Mouse (Mus musculus) embryonic facial prominence, embryonic 11.5 days (tissue): Measurements from ENCODE around the gene Lzts2. TPM values are rescaled to one million over a fixed set of nuclear protein-coding genes. Genes with fewer than 3 reads are reported as not detected.

ENCODE experiments used
- ATAC-seq: fragments of 200-750 bp; cut with Nextera tagmentation; replicated peaks from 2 replicates; pipeline ENCODE4 v1.8.0; 2017; ENCODE audit warnings: low read depth; ENCODE audit not compliant: insufficient number of reproducible peaks, low FRiP score, low TSS enrichment
- DNase-seq: peaks from one replicate; pipeline ENCODE4 v3.0.0-alpha.2; 2015; ENCODE audit warnings: low spot score
- H3K27ac ChIP-seq: fragments of 300-500 bp; sonication (generic); replicated peaks from 2 replicates; pipeline ENCODE4 v1.5.1; 2014; ENCODE audit warnings: mild to moderate bottlenecking, low read depth, low read length, control low read depth
- H3K27me3 ChIP-seq: fragments of 300-500 bp; sonication (generic); 2 replicates; pipeline ENCODE4 v1.6.1; 2014; ENCODE audit warnings: mild to moderate bottlenecking, low read length, moderate library complexity, mixed read lengths; ENCODE audit not compliant: control insufficient read depth, insufficient read depth
- H3K36me3 ChIP-seq: fragments of 300-500 bp; sonication (generic); replicated peaks from 2 replicates; pipeline ENCODE4 v1.6.1; 2014; ENCODE audit warnings: low read depth, mild to moderate bottlenecking, low read length, moderate library complexity, mixed read lengths; ENCODE audit not compliant: control insufficient read depth, insufficient read depth
- H3K4me1 ChIP-seq: fragments of 300-500 bp; sonication (generic); 2 replicates; pipeline ENCODE4 v1.6.1; 2014; ENCODE audit warnings: low read length, mixed read lengths; ENCODE audit not compliant: control insufficient read depth, insufficient read depth
- H3K4me2 ChIP-seq: fragments of 300-500 bp; sonication (generic); 2 replicates; pipeline ENCODE4 v1.6.1; 2014; ENCODE audit warnings: low read depth, mild to moderate bottlenecking, control low read depth, low read length, moderate library complexity
- H3K4me3 ChIP-seq: fragments of 300-500 bp; sonication (generic); 2 replicates; pipeline ENCODE4 v1.5.1; 2014; ENCODE audit warnings: low read depth, low read length, control low read depth
- H3K9ac ChIP-seq: fragments of 300-500 bp; sonication (generic); replicated peaks from 2 replicates; pipeline ENCODE4 v1.6.1; 2014; ENCODE audit warnings: mild to moderate bottlenecking, control low read depth, low read length
- H3K9me3 ChIP-seq: fragments of 300-500 bp; sonication (generic); replicated peaks from 2 replicates; pipeline ENCODE4 v1.6.1; 2016; ENCODE audit warnings: mild to moderate bottlenecking, low read length, inconsistent platforms, mixed read lengths; ENCODE audit not compliant: control insufficient read depth
- WGBS: fragments of 180-500 bp; shearing (Covaris S2); extraction: QIAGEN DNeasy Blood & Tissue Kit; methylation state at CpG from one replicate; pipeline ENCODE4 v1.1.7; 2014; 5-methylcytosine and 5-hydroxymethylcytosine counted together
- polyA plus RNA-seq: library from polyadenylated mRNA; unstranded; fragments of >200 nt; fragmentation: Nextera tagmentation; extraction: Ambion mirVana; gene quantifications from 2 replicates; pipeline ENCODE4 v1.2.1, GENCODE M21; 2014

The Lzts2 gene
- polyA plus RNA-seq, 1 experiment from 2014 or later: 53.2 TPM

- Histone ChIP-seq H3K4me3 (no peak overlapping the region), H3K27ac (no peak overlapping the region), H3K4me1 (no peaks in the 10 kb centered on the region; the same call in 1 of the 2 replicates), H3K27me3 (no peaks in the 10 kb centered on the region), H3K9me3 (no peaks in the 10 kb centered on the region), H3K4me2 (no peak overlapping the region), H3K36me3 (no peaks in the 10 kb centered on the region; the same call in 1 of the 2 replicates), H3K9ac (no peak overlapping the region)
- DNase-seq (no peak), ATAC-seq (no peak)
- WGBS: 77% methylated on average over 8 of the region's 8 CpGs
These were observed 23.2 kb upstream of the Lzts2 start for GRCm38 (mm10) chr19:44991031-44991430.

DNA sequence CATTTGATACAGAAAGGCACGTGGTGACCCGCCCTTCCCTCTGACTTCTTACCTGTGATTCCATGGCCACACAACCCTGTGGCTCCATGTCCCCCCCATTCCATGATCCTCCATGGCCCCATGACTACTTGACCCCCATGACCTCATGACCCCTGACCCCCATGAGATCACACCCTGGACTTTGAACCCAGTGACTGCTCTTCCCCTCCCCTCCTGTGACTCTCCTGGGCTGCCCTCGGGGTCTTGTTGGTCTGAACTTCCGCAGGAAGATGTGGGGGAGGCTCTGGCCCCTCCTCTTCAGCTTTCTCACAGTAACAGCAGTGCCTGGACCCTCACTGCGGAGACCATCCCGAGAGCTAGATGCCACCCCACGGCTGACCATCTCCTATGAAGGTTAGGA, 22.0 kb upstream of the Lzts2 start:
- no peak for ATAC-seq
- no peak overlapping the region for H3K4me2 ChIP-seq
- H3K9me3 ChIP-seq: no peaks in the 10 kb centered on the region
- H3K9ac ChIP-seq: no peak overlapping the region
- 33% methylated on average over 7 of the region's 7 CpGs for WGBS
- H3K27me3 ChIP-seq: no peaks in the 10 kb centered on the region
- no peaks in the 10 kb centered on the region; the same call in 1 of the 2 replicates for H3K4me1 ChIP-seq
- no peak for DNase-seq
- no peak overlapping the region for H3K4me3 ChIP-seq
- H3K36me3 ChIP-seq: no peaks in the 10 kb centered on the region; the same call in 1 of the 2 replicates
- H3K27ac ChIP-seq: no peak overlapping the region

GRCm38 (mm10) chr19:44992712-44993111, 21.5 kb upstream of the Lzts2 start:
- no peak for DNase-seq
- Histone ChIP-seq H3K27ac (no peak overlapping the region), H3K9me3 (no peaks in the 10 kb centered on the region), H3K36me3 (no peaks in the 10 kb centered on the region; the same call in 1 of the 2 replicates), H3K4me2 (no peak overlapping the region), H3K9ac (no peak overlapping the region), H3K4me1 (no peaks in the 10 kb centered on the region; the same call in 1 of the 2 replicates), H3K27me3 (no peaks in the 10 kb centered on the region), H3K4me3 (no peak overlapping the region)
- 49% methylated on average over 7 of the region's 7 CpGs for WGBS
- no peak for ATAC-seq

DNA sequence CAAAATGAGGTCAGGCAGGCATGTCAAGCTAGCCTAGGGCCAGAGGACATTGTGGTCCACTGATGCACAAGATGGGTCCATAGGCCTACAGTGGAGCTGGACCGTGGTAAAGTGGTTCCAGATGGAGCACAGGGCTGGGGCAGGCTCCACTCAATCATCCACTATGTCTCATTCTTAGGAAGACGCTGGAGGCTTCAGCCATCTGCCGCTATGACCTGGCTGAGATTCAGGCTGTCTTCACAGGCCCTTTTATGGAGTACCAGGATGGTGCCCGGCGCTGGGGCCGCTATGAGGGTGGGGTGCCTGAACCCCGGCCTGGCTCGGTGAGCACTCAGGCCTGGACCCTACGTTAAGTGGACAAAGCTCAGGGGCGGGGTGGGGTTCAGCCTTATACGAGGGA, 16.4 kb upstream of the Lzts2 start:
- peaks cover 2% of the 10 kb centered on the region; the same call in 1 of the 2 replicates for H3K36me3 ChIP-seq
- H3K9ac ChIP-seq: no peak overlapping the region
- no peaks in the 10 kb centered on the region for H3K27me3 ChIP-seq
- DNase-seq: no peak
- no peaks in the 10 kb centered on the region for H3K9me3 ChIP-seq
- no peak overlapping the region for H3K4me3 ChIP-seq
- H3K4me2 ChIP-seq: no peak overlapping the region
- H3K27ac ChIP-seq: no peak overlapping the region
- no peaks in the 10 kb centered on the region for H3K4me1 ChIP-seq
- ATAC-seq: no peak
- WGBS: 63% methylated on average over 11 of the region's 11 CpGs

DNA sequence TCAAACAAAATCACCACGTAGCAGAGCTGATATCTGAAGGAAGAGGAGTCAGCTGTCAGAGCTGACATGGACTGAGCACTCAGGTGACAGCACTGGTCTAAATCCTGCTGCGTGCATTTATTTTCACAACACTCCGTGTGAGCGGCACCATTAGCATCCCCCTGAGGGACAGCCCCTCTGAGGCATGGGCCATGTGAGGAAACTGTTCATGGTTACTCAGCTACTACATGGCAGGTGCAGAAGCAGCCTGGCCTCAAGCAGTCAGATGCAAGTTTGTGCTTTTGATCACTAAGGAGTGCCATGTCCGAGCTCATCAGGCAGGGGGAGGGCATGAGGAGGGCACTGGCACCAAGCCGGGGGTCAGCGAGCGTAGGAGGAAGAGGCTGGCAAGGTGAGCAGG, 14.6 kb upstream of the Lzts2 start:
- no peak for DNase-seq
- 85% methylated on average over 8 of the region's 8 CpGs for WGBS

DNA sequence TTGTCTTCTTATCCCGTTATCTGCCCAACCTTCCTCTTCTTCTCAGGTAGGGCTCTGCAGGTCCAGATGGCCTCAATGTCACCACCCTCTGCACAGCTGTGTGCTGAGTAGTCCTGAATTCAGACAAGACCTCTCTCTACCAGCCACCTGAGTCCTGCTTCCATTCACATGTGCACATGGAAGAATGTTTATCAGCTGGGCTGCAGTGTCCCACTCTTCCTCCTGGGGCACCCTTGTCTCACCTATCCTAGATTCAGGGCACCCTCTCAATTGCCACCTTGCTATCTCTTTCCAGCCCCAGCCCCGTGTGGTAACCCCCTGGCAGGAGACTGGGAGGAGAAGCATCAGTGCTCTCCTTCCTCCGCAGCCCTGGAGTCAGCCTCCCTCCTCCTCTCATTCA, 11.9 kb upstream of the Lzts2 start:
- H3K9me3 ChIP-seq: no peaks in the 10 kb centered on the region
- peaks cover 2% of the 10 kb centered on the region; the same call in 1 of the 2 replicates for H3K36me3 ChIP-seq
- H3K27me3 ChIP-seq: no peaks in the 10 kb centered on the region
- 67% methylated on average over 3 of the region's 3 CpGs for WGBS
- ATAC-seq (no peak), DNase-seq (no peak)
- no peak overlapping the region for H3K27ac ChIP-seq
- H3K4me3 ChIP-seq: no peak overlapping the region
- H3K9ac ChIP-seq: no peak overlapping the region
- H3K4me1 ChIP-seq: peaks cover 5% of the 10 kb centered on the region; the same call in 1 of the 2 replicates
- H3K4me2 ChIP-seq: no peak overlapping the region

More for the DNA sequence above, 14.6 kb upstream of the Lzts2 start:
- no peaks in the 10 kb centered on the region for H3K9me3 ChIP-seq
- no peak for ATAC-seq
- no peak overlapping the region for H3K4me3 ChIP-seq
- H3K27me3 ChIP-seq: no peaks in the 10 kb centered on the region
- H3K9ac ChIP-seq: no peak overlapping the region
- H3K4me2 ChIP-seq: no peak overlapping the region
- peaks cover 2% of the 10 kb centered on the region; the same call in 1 of the 2 replicates for H3K36me3 ChIP-seq
- H3K27ac ChIP-seq: no peak overlapping the region
- no peaks in the 10 kb centered on the region for H3K4me1 ChIP-seq

DNA sequence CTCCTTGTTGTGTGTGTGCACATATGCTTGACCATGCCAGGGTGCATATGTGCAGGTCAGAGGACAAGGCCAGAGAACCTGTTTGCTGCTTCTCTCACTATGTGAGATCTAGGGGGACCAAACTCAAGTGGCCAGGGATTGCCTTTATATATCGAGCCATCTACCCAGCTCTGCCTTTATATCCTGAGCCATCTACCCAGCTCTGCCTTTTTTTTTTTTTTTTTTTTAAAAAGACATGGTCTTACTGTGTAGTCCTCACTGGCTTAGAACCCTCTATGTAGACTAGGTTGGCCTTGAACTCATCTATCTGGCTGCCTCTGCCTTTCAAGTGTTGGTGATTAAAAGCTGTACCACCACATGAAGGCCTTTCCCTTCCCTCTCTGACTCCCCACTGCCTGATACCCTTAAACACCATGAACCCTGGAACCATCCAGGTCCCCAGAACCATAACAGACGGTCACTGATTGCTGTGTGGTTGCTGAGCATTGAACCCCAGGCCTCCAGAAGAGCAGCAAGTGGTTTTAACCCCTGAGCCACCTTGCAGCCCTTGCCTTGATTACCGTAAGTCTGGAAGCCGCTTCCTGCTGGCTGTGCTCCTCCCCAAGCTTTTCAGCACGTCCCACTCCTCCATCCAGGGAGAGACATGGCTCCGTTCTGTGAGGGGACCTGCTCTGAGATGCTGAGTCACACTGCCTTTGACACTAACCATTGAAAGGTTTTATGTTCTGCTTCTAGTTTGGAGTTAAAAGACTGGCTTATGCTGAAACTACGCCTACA, 10.3 kb upstream of the Lzts2 start:
- no peak for DNase-seq
- peaks cover 6% of the 10 kb centered on the region; the same call in 1 of the 2 replicates for H3K4me1 ChIP-seq
- no peak for ATAC-seq
- H3K9ac ChIP-seq: no peak overlapping the region
- no peak overlapping the region for H3K4me2 ChIP-seq
- no peak overlapping the region for H3K4me3 ChIP-seq
- H3K27ac ChIP-seq: no peak overlapping the region
- no peaks in the 10 kb centered on the region for H3K27me3 ChIP-seq
- WGBS: 91% methylated on average over 7 of the region's 7 CpGs
- peaks cover 2% of the 10 kb centered on the region for H3K36me3 ChIP-seq
- H3K9me3 ChIP-seq: no peaks in the 10 kb centered on the region

DNA sequence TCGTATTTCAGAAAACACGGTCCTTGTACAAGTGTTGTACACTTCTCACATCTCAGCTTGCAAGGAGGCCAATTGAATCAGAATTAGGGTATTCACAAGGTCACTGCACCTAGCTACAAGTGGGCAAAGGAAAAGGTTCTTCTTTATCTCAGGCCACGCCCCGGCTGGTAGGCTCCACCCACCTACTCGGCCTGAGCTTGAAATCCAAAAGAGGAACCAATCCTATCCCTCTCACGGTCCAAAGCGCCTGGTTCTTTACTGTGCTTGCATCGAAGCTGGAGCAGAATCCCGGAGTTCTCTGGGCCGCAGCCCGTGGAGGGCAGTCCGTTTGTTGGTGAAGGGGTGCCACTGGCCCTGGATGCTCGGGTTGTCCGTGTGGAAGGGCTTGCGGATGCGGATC, 8.8 kb upstream of the Lzts2 start, which contains the start of gene Twnk:
Gene Twnk, plus strand, starts transcription at position 220 of the 400 bp plus-strand sequence.
- no peaks in the 10 kb centered on the region for H3K27me3 ChIP-seq
- WGBS: 10% methylated on average over 16 of the region's 16 CpGs
- H3K4me3 ChIP-seq: peak within 1 kb of the TSS; percentile 92
- peak within 1 kb of the TSS; percentile 73 for H3K27ac ChIP-seq
- peak within 1 kb of the TSS; percentile 89 for H3K4me2 ChIP-seq
- peaks cover 6% of the 10 kb centered on the region; the same call in 1 of the 2 replicates for H3K4me1 ChIP-seq
- ATAC-seq: no peak
- DNase-seq: peak; percentile 56
- H3K9ac ChIP-seq: peak within 1 kb of the TSS; percentile 72
- H3K9me3 ChIP-seq: no peaks in the 10 kb centered on the region
- peaks cover 5% of the 10 kb centered on the region for H3K36me3 ChIP-seq
